Mouse (Mus musculus) hindbrain, embryonic 10.5 days (tissue): ENCODE measurements at regions not wholly inside any gene's neighbourhood (a gene's known extent, or its start where the extent isn't known, plus 50 kb on each side); places are given as distances from the start of the nearest gene placed in this dataset.
A peak's percentile ranks its signal among the peaks of the same experiment; 100 is the strongest.

Experiments
- DNase-seq: peaks from one replicate; pipeline ENCODE4 v3.0.0-alpha.2; 2017; ENCODE audit warnings: low spot score
- H3K27ac ChIP-seq: fragments of 300-500 bp; sonication (generic); 2 replicates; pipeline ENCODE4 v1.5.1; 2016; ENCODE audit warnings: mild to moderate bottlenecking, moderate library complexity
- H3K27me3 ChIP-seq: fragments of 300-500 bp; sonication (generic); 2 replicates; pipeline ENCODE4 v1.6.1; 2016; ENCODE audit warnings: mild to moderate bottlenecking; ENCODE audit not compliant: poor library complexity, insufficient read depth, severe bottlenecking
- H3K36me3 ChIP-seq: fragments of 300-500 bp; sonication (generic); 2 replicates; pipeline ENCODE4 v1.6.1; 2016; ENCODE audit warnings: mild to moderate bottlenecking, moderate library complexity
- H3K4me1 ChIP-seq: fragments of 300-500 bp; sonication (generic); replicated peaks from 2 replicates; pipeline ENCODE4 v1.6.1; 2016; ENCODE audit warnings: mild to moderate bottlenecking
- H3K4me3 ChIP-seq: fragments of 300-500 bp; sonication (generic); 2 replicates; pipeline ENCODE4 v1.5.1; 2016; ENCODE audit warnings: mild to moderate bottlenecking, moderate library complexity
- H3K9me3 ChIP-seq: fragments of 300-500 bp; sonication (generic); 2 replicates; pipeline ENCODE4 v1.6.1; 2016; ENCODE audit warnings: mild to moderate bottlenecking, moderate library complexity
- WGBS: fragments of 180-500 bp; shearing (Covaris S2); methylation state at CpG from one replicate; pipeline ENCODE4 v1.1.7; 2016; 5-methylcytosine and 5-hydroxymethylcytosine counted together

DNA sequence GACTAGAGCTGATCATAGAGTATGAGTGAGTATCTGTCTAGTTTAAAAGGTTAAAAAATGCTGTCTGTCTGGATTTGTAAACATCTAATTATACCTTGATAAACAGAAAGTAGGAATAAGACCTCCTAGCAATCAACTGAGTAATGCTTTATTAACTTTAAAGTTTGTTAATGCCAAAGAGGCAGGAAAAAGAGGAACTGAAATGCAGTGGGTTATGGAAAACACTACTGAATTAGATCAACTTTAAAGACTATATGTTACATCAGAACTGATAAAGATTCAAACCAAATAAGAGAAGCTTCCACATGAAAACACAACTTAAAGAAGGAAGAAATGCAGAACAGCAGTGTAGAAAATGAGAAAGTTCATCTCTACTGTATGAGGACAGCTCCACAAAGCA, 1136.6 kb downstream of the D3Ertd751e start:
- Histone ChIP-seq H3K9me3 (no peaks in the 10 kb centered on the region; the same call in 1 of the 2 replicates), H3K27me3 (no peaks in the 10 kb centered on the region)
- DNase-seq, result no peak

DNA sequence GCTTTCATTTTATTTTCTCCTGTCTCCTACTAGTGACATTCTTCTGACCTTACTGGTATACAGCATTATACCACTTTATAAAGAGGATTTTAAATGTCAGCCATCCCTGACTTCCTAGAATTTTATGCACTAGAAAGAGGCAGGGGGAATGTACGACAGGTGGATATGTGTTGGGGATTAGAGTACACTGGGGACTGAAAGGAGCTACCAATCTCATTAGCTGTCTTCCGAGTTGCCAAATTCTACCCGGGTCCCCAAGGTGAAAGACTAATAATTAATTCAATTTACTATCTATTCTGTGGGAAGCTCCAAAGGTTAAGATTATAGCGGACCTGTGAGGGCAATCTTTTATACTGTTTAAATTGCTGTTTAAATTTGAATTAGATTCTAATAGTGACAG, 1142.1 kb downstream of the D3Ertd751e start:
- 84% methylated on average over 4 of the region's 4 CpGs for WGBS
- Histone ChIP-seq H3K27ac (no peak overlapping the region), H3K4me3 (no peak overlapping the region), H3K27me3 (no peaks in the 10 kb centered on the region), H3K9me3 (no peaks in the 10 kb centered on the region; the same call in 1 of the 2 replicates), H3K4me1 (no peaks in the 10 kb centered on the region), H3K36me3 (no peaks in the 10 kb centered on the region)
- no peak for DNase-seq

More for the DNA sequence above, 1136.6 kb downstream of the D3Ertd751e start:
- Histone ChIP-seq H3K4me1 (no peaks in the 10 kb centered on the region), H3K27ac (no peak overlapping the region), H3K36me3 (no peaks in the 10 kb centered on the region), H3K4me3 (no peak overlapping the region)

DNA sequence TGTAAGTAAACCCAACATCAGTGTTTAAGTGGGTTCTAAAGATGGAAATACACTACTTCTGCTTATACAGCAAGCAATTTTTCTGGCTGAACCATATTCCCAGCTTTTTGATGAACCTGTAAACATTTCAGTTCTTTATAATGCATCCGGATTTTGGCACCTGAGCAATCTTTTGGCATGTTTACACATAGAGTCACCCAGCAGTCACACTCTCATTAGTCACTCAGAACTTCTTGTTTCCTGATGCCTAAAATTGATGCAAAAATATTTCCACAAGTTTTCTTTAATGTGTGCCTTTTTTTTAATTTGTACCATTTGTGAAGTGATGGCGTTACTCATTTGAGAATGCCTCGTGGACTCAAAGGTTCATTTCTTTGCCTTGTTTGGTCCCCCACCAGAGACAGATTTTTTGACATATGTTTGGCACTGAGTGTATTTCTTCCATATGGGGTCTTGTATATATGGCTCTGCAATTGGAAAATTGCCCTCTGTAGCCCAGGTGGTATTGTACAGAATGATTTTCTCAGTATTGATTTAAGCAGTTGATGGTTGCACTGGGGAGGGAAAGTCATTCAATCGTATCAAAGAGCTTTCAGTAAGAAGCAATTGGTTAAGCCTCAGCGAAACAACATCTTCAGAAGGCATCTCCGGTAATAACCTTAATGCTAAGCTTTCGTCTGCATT, 1149.7 kb downstream of the D3Ertd751e start:
- WGBS, result 87% methylated on average over 7 of the region's 7 CpGs
- Histone ChIP-seq H3K36me3 (no peaks in the 10 kb centered on the region), H3K4me1 (no peaks in the 10 kb centered on the region), H3K27me3 (no peaks in the 10 kb centered on the region), H3K27ac (no peak overlapping the region), H3K9me3 (no peaks in the 10 kb centered on the region), H3K4me3 (no peak overlapping the region)
- DNase-seq, result no peak

DNA sequence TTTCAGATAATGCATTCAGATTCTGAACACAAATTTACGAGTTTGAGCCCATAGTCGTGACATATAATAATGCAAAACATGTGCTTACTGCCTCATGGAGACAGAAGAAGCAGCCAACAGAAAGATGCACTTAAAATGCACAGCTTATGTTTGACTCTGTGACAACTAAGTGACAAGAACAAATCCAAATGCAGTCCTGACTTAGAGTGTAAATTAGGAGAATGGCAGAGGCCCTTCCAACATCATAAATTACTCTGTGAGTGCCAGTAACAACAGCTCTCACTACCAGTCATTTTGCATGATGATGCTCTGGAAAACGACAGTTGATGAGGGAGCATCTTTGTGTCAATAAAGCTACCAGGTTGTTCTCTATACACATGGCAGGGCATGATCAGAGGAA, 1153.4 kb downstream of the D3Ertd751e start:
- WGBS, result 79% methylated on average over 3 of the region's 3 CpGs

DNA sequence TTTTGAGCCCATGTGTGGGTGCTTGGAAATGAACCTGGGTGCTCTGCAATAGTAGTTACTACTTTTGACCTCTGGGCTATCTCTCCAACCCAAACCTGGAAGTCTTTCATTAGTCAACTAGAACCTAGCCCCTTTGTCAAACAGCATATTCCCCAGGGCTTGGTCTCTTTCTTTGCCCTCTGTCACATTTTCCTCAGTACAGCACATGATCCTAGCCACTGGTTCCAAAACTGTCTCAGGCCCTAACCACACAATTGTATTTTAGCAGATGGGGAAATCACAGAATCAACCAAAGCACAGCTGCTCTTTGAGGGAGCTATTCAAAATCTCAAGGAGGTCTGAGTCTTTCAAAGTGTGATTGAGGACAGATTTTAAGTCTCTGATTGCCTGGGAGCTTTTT, 1155.5 kb downstream of the D3Ertd751e start:
- H3K36me3 ChIP-seq, result no peaks in the 10 kb centered on the region
- H3K27ac ChIP-seq, result no peak overlapping the region
- H3K27me3 ChIP-seq, result no peaks in the 10 kb centered on the region
- no peak overlapping the region for H3K4me3 ChIP-seq
- no peaks in the 10 kb centered on the region for H3K4me1 ChIP-seq
- H3K9me3 ChIP-seq, result no peaks in the 10 kb centered on the region
- no peak for DNase-seq

More for the DNA sequence above, 1153.4 kb downstream of the D3Ertd751e start:
- Histone ChIP-seq H3K4me1 (no peaks in the 10 kb centered on the region), H3K4me3 (no peak overlapping the region), H3K27me3 (no peaks in the 10 kb centered on the region), H3K27ac (no peak overlapping the region), H3K9me3 (no peaks in the 10 kb centered on the region), H3K36me3 (no peaks in the 10 kb centered on the region)
- DNase-seq, result no peak

DNA sequence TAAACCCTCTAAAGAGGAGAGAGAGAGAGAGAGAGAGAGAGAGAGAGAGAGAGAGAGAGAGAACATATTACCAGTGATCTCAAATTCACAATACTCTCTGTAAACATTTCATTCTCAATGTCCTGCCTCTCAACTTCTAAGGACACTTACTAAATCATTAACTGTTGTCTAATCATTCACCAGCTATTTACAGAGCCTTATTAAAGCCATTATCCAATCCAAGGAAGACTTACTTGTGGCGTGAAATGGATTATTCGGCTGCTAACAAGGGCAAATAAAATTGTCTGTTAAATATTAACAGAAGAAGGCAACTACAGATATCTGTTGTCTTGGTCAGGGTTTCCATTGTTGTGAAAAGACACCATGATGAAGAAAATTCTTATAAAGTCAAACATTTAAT, 1156.5 kb downstream of the D3Ertd751e start:
- WGBS, result 86% methylated on average over 2 of the region's 2 CpGs
- no peak overlapping the region for H3K4me3 ChIP-seq
- no peaks in the 10 kb centered on the region for H3K36me3 ChIP-seq
- no peaks in the 10 kb centered on the region for H3K27me3 ChIP-seq
- no peak overlapping the region for H3K27ac ChIP-seq
- no peaks in the 10 kb centered on the region for H3K9me3 ChIP-seq
- DNase-seq, result no peak
- no peaks in the 10 kb centered on the region for H3K4me1 ChIP-seq

DNA sequence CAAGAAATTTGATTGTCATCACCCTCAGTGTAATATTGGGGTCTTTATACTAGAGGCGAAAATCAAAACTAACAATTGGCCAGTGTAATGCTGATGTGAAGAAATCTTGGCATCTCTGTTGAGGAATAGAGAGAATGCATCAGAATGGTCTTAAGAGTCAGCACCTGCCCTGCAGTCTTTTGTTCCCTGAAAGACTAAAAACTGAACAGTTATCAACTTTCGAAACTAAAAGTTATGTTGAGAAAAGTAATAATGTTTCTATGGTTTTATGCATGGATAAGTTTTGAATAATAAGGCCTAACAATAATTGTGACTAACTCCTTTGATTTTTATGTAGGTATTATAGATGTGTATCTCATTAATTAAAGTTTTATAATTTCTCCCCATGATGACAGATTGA, 1158.6 kb downstream of the D3Ertd751e start:
- no peaks in the 10 kb centered on the region for H3K4me1 ChIP-seq
- no peak overlapping the region for H3K27ac ChIP-seq
- H3K9me3 ChIP-seq, result no peaks in the 10 kb centered on the region
- DNase-seq, result no peak
- 92% methylated on average over 2 of the region's 2 CpGs for WGBS
- no peaks in the 10 kb centered on the region for H3K36me3 ChIP-seq
- H3K4me3 ChIP-seq, result no peak overlapping the region
- H3K27me3 ChIP-seq, result 0 out of 2 replicates have a peak, but pooled peaks cover 4% of the 10 kb centered on the region

DNA sequence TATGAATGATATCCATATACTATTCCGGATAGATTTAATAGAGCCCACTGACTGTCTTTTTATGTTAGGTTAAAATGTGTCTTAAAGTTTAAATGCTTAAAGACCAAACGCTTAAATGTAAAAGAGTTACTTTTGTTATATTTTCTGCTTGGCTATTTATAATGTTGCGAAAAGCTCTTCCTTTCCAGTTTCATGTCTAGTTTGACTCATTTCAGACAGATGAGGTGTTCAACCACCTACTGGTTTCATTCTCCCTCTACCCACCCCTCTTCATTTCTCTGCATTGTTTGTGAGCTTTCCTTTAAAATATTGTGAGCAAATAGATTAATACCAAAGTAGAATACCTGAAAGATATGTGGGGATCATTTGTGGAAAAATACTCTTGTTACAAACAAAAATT, 1163.8 kb downstream of the D3Ertd751e start:
- 91% methylated on average over 3 of the region's 3 CpGs for WGBS
- DNase-seq, result no peak
- Histone ChIP-seq H3K36me3 (no peaks in the 10 kb centered on the region), H3K4me3 (no peak overlapping the region), H3K27me3 (0 out of 2 replicates have a peak, but pooled peaks cover 11% of the 10 kb centered on the region), H3K4me1 (0 out of 2 replicates have a peak, but pooled peaks cover 4% of the 10 kb centered on the region), H3K27ac (no peak overlapping the region), H3K9me3 (no peaks in the 10 kb centered on the region)

DNA sequence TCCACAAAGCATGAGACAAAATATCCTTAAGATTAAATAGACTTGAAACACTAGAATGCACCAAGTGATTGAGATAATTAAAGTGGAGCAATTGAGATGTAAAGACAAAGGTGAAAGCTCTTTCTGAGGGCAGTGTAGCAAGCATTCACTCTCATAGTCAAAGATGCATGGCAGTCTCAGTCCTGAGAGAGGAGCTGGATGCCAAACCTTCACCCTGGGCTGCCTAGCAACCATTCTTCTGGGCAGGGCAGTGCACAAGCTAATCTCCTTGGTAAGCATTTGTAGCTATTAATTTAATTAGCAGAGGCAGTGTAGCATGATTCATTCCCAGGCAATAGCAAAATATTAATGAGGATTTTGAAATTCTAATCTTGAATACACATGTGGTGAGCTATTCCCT, 1166.0 kb downstream of the D3Ertd751e start:
- Histone ChIP-seq H3K4me1 (0 out of 2 replicates have a peak, but pooled peaks cover 4% of the 10 kb centered on the region), H3K27me3 (0 out of 2 replicates have a peak, but pooled peaks cover 11% of the 10 kb centered on the region), H3K9me3 (no peaks in the 10 kb centered on the region), H3K27ac (no peak overlapping the region), H3K4me3 (no peak overlapping the region), H3K36me3 (no peaks in the 10 kb centered on the region)
- peak; percentile 30 for DNase-seq

DNA sequence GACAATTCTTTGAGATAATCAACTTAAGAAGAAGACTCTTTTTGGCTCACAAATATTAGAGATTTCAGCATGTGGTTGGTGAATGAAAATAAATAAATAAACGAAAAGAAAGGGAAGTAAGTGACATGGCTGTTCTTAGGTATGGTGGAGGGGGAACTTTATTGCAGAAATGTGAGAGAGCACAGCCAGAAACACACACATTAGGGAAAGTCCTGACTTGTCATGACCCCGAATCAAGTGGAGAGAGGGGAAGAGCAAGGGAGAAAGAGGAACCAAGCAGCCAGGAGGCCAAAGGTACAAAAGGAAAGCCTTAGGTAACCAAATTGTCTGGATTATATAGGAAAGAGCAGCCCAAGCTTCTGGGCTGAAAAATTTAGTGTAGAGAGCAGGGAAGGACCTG, 1172.7 kb downstream of the D3Ertd751e start:
- Histone ChIP-seq H3K4me3 (no peak overlapping the region), H3K27ac (no peak overlapping the region)
- 84% methylated on average over 2 of the region's 2 CpGs for WGBS

DNA sequence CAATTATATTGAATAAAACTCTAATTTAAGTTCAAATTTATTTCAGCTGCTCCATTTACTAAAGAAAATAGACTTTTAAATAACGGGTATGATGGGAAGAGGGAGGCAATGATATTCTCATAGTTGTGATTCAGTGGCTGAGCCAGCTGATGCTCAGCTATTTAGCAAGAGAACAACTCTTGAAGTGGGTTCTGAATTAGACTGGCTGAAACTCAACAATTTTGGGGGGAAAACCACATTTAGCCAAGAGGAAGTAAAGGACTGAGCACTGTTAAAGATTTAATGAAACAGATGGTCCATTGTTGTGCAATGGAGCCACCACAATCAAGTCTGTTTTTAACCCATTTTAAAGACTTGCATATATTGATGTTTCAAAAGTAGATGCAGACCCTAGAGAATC, 1193.0 kb downstream of the D3Ertd751e start:
- WGBS, result 84% methylated on average over 1 of the region's 1 CpGs

More for the DNA sequence above, 1172.7 kb downstream of the D3Ertd751e start:
- no peak for DNase-seq
- no peaks in the 10 kb centered on the region for H3K9me3 ChIP-seq
- 0 out of 2 replicates have a peak, but pooled peaks cover 4% of the 10 kb centered on the region for H3K4me1 ChIP-seq
- no peaks in the 10 kb centered on the region for H3K27me3 ChIP-seq
- H3K36me3 ChIP-seq, result no peaks in the 10 kb centered on the region

DNA sequence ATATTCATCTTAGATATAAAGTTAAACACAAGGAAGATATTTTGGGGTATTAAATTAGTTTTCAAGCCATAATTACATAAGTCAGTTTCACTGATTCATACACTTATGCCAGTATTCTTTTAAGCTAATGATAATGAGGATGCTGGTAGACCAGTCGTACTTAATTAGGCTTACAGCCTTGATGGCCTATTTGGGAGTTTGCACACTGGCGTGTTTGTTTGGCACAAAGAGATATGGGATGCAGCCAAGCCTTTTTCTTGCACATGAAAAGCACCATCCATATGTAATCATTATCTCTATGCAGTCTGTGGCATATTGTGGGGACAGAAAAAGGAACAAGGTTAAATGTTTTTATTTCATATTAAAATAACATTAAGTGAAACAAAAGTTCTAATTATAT, 1234.7 kb downstream of the D3Ertd751e start:
- DNase-seq, result no peak
- WGBS, result 91% methylated on average over 2 of the region's 2 CpGs
- no peak overlapping the region for H3K27ac ChIP-seq

More for the DNA sequence above, 1193.0 kb downstream of the D3Ertd751e start:
- Histone ChIP-seq H3K4me1 (no peaks in the 10 kb centered on the region), H3K9me3 (no peaks in the 10 kb centered on the region), H3K4me3 (no peak overlapping the region), H3K27ac (no peak overlapping the region), H3K27me3 (no peaks in the 10 kb centered on the region), H3K36me3 (no peaks in the 10 kb centered on the region)
- DNase-seq, result no peak

More for the DNA sequence above, 1234.7 kb downstream of the D3Ertd751e start:
- Histone ChIP-seq H3K4me3 (no peak overlapping the region), H3K4me1 (no peaks in the 10 kb centered on the region), H3K9me3 (no peaks in the 10 kb centered on the region), H3K36me3 (no peaks in the 10 kb centered on the region), H3K27me3 (no peaks in the 10 kb centered on the region)
